ENCODE assay signal across 20 mouse cellular contexts in genomic region chr13:24630364-24630763, GRCm38 (mm10). TPM values are rescaled to one million over a fixed set of nuclear protein-coding genes. Genes with fewer than 3 reads are reported as not detected.
DNase-seq lines count a peak whose midpoint lies in the region; ATAC-seq lines count a peak whose summit lies in the region.
"Had no signal": no experiment of that assay in that cellular context is flagged by ENCODE, and none has a peak within 500 bp of the region (broad histone marks: within the 10 kb centered on the region; RNA-seq: fewer than 3 reads in every experiment).

No protein-coding gene starts in this region.

- no peak overlapping the region for H3K9ac ChIP-seq in forebrain, embryonic 12.5 days
- H3K9ac ChIP-seq in forebrain, embryonic 15.5 days (replicated peaks): no peak overlapping the region
- no peak overlapping the region for H3K9ac ChIP-seq in midbrain, embryonic 11.5 days (ENCODE audit: low read length)
- H3K9ac ChIP-seq: neural tube, embryonic 12.5 days; stomach, embryonic 15.5 days had no signal

- DNase-seq in urinary bladder, postnatal 14 days (ENCODE audit: low spot score): peak; percentile 11
- no peak for DNase-seq in urinary bladder, postnatal 4 days (ENCODE audit: low spot score in 2 of 2)
- no peak for DNase-seq in midbrain, embryonic 11.5 days (ENCODE audit: low spot score, missing footprints)
- DNase-seq in right cerebral cortex, adult 18-20 months: no peak
- DNase-seq in adrenal gland, postnatal 14 days: no peak
- DNase-seq in lung, postnatal 36 days: no peak
- DNase-seq: cerebellum, adult 11-12 months; gastrocnemius, postnatal 25 days; kidney, adult 11 months; kidney, postnatal 25 days; lung, adult 2 months; spleen, adult 18-20 months; thymus, postnatal 14 days had no signal

- peaks cover under 1% of the 10 kb centered on the region; the same call in 1 of the 2 replicates for H3K27me3 ChIP-seq in forebrain, embryonic 12.5 days
- H3K27me3 ChIP-seq in forebrain, embryonic 15.5 days: no peaks in the 10 kb centered on the region
- no peaks in the 10 kb centered on the region for H3K27me3 ChIP-seq in midbrain, embryonic 11.5 days (ENCODE audit: control insufficient read depth, insufficient read depth, low read length)
- H3K27me3 ChIP-seq: neural tube, embryonic 12.5 days; stomach, embryonic 15.5 days had no signal

- no peak overlapping the region for H3K4me3 ChIP-seq in forebrain, embryonic 12.5 days (replicated peaks)
- no peak overlapping the region for H3K4me3 ChIP-seq in forebrain, embryonic 15.5 days
- H3K4me3 ChIP-seq in midbrain, embryonic 11.5 days (ENCODE audit: low read depth, low read length): no peak overlapping the region
- H3K4me3 ChIP-seq: forebrain, embryonic 10.5 days; limb, embryonic 10.5 days; neural tube, embryonic 12.5 days; stomach, embryonic 15.5 days had no signal

- no peaks in the 10 kb centered on the region for H3K36me3 ChIP-seq in forebrain, embryonic 12.5 days (replicated peaks)
- no peaks in the 10 kb centered on the region for H3K36me3 ChIP-seq in forebrain, embryonic 15.5 days
- H3K36me3 ChIP-seq in midbrain, embryonic 11.5 days (ENCODE audit: control insufficient read depth, insufficient read depth, low read length): no peaks in the 10 kb centered on the region
- H3K36me3 ChIP-seq: forebrain, embryonic 10.5 days; limb, embryonic 10.5 days; neural tube, embryonic 12.5 days; stomach, embryonic 15.5 days had no signal

- 44% methylated on average over 4 of the region's 4 CpGs for WGBS in forebrain, embryonic 12.5 days
- WGBS in forebrain, embryonic 15.5 days: 61% methylated on average over 4 of the region's 4 CpGs
- 21% methylated on average over 4 of the region's 4 CpGs for WGBS in midbrain, embryonic 11.5 days

- peak overlapping the region; percentile 19; the same call in 1 of the 2 replicates for H3K27ac ChIP-seq in forebrain, embryonic 12.5 days
- H3K27ac ChIP-seq in forebrain, embryonic 15.5 days (replicated peaks): no peak overlapping the region
- H3K27ac ChIP-seq in midbrain, embryonic 11.5 days (ENCODE audit: low read depth, low read length): no peak overlapping the region
- H3K27ac ChIP-seq: limb, embryonic 10.5 days; stomach, embryonic 15.5 days had no signal

- H3K4me1 ChIP-seq in forebrain, embryonic 12.5 days: peaks cover 24% of the 10 kb centered on the region
- peaks cover 16% of the 10 kb centered on the region for H3K4me1 ChIP-seq in forebrain, embryonic 15.5 days
- peaks cover 9% of the 10 kb centered on the region for H3K4me1 ChIP-seq in midbrain, embryonic 11.5 days (ENCODE audit: control insufficient read depth, insufficient read depth, low read length)
- H3K4me1 ChIP-seq: limb, embryonic 10.5 days; stomach, embryonic 15.5 days had no signal

- no peak for ATAC-seq in forebrain, embryonic 12.5 days (ENCODE audit: low FRiP score)
- no peak for ATAC-seq in forebrain, embryonic 15.5 days (replicated peaks)
- 0 out of 2 replicates have a peak, but pooled peaks have one; percentile 43 for ATAC-seq in midbrain, embryonic 11.5 days (ENCODE audit: low FRiP score)

- H3K9me3 ChIP-seq in forebrain, embryonic 12.5 days: no peaks in the 10 kb centered on the region
- no peaks in the 10 kb centered on the region for H3K9me3 ChIP-seq in forebrain, embryonic 15.5 days
- no peaks in the 10 kb centered on the region for H3K9me3 ChIP-seq in midbrain, embryonic 11.5 days (ENCODE audit: control insufficient read depth, low read length)
- H3K9me3 ChIP-seq: forebrain, embryonic 10.5 days; limb, embryonic 10.5 days; neural tube, embryonic 12.5 days; stomach, embryonic 15.5 days had no signal

- H3K4me2 ChIP-seq in forebrain, embryonic 12.5 days: no peak overlapping the region
- no peak overlapping the region for H3K4me2 ChIP-seq in forebrain, embryonic 15.5 days (replicated peaks)
- no peak overlapping the region for H3K4me2 ChIP-seq in midbrain, embryonic 11.5 days
- H3K4me2 ChIP-seq: heart, embryonic 11.5 days; stomach, embryonic 15.5 days had no signal

RNA-seq across cellular contexts. Expression of gene Ripor2, which starts 48.4 kb away (rescaled TPM):
- polyA plus RNA-seq in forebrain, embryonic 12.5 days (2016; fragmentation: Nextera tagmentation; extraction: Ambion mirVana): 16.6 and 17.8 TPM in 2 replicates
- 24.5 and 26.8 TPM in 2 replicates for polyA plus RNA-seq in forebrain, embryonic 15.5 days (2015; fragmentation: Nextera tagmentation; extraction: Ambion mirVana)
- polyA plus RNA-seq in midbrain, embryonic 11.5 days (2014; fragmentation: Nextera tagmentation; extraction: Ambion mirVana): 9.2 and 11.1 TPM in 2 replicates
- total RNA-seq in adrenal gland, postnatal 14 days (2021): 3.4 and 20.0 TPM in 2 replicates
